Mouse (Mus musculus) left cerebral cortex, adult 11 months (tissue): ENCODE results near the gene Guf1.

Source experiments
- DNase-seq: peaks from one replicate; pipeline ENCODE4 v3.0.0; 2022; ENCODE audit warnings: low spot score

The Guf1 gene

DNA sequence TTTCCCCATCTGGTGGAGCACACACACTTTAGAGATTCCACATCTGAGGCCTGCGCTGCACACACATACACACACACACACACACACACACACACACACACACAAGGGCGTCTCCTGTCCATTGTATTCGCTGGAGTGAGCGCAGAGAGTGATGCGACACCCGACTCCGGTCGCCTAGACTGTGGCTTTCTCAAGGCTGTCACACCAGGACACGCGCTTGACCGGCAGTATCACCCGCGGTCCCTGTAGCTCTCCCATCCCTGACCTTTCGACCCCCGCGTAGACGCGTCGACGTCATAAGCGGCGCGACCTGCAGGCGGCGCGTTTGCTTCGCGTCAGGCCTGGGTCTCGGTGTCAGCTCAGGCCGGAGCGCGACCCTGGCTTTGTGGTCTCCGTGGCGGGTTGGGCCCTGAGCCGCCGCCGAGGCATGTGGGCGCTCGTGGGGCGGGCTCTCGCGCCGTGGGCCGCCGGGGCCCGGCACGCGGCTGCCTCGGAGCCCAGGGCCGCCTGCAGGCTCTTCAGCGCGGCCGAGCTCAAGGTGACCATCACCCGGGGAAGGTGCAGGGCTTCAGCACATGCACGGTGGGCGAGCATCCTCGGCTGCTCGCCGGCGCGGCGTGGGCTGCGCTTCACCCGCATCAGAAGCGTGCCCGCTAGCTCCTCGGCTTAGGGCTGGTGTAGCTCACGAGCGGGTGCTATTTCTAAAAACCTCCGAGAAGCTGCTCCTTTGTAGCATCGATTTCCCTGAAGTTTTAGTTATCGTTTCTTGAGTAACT is at the start of gene Guf1:
Gene Guf1 (plus strand): TSS at position 296 of the 776 bp plus-strand sequence.
- DNase-seq = peak; percentile 90

DNA sequence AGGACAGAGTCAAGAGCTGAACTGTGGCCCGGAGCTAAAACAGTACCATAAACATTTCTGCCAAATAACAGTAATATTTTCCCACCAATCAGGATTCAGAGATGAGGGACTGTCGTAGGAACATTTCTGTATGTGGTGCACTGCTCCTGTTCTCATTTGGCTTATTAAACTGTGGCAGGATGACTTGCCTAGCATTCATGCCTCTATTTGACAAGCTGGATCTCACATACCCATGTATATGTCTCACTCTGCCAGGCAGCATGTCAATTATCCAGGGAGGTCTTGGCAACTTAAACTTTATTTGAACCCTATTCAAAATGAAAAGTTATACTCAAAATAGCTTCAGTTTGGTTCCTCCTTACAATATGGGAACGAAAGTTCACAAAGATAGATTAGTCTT is 49.7 kb upstream of the Guf1 start:
- DNase-seq = no peak

DNA sequence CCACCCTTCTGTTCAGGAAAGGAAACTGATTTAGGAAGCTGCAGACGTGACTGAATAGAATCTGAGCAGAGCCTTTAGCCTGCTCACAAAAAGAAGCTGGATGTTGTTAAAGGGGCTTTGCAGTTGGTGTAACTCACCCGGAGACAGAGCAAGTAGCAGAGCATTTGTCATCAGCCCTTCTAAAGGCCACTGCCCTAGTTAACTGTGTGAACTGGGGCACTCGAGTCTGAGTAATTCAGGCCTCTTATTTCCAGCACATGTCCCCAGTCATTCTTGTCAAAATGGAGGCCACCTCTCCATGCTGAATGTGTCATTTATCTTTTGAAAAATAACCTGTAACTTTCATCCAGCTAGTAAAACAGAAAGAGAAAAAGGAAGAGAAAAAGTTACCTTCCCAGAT is 45.1 kb upstream of the Guf1 start:
- DNase-seq = no peak

DNA sequence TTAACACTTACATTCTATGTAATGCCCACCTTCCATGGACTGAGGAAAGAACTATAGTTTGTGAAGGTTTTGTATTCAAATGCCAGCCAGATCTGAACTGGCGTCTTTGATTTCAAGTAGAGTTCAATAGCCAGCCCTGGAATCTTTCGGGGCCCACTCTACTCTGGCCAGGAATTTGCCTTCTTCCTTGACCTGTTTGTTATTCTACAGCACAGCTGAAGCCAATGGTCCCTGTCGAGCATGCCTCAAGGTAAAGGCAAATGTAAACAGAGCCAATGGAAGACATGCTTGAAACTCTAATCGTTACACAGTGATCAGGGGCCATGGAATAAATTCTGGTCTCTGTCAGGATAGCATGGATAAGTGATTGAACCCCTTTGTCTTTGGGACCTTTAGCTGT is 44.5 kb upstream of the Guf1 start:
- no peak for DNase-seq

DNA sequence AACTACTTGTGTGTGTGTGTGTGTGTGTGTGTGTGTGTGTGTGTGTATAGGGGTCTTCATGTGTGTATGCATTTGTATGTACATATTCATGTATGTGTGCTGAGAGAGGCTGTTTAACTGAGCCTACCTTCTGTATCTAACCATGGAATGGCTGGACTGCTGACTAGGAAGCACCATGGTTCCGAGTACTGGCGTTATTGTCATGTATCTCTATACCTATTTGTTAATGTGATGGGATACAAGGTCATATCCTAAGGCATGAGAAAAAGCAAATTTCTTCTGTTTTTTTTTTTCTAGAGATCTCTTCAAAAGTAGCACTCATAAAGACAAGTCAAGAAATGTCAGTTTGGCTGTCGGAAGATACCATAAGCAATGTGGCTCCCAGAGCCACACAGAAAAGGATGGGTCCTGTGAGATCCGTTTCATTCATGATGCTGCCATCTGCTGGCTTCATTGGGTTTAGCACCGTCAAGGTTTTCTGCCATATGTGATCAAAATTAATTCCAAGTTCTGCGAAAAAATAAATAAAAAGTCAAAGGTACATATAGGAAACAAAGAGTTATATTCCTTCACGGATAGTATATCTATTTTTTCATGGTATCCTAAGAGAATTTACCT is 36.0 kb upstream of the Guf1 start:
- DNase-seq = peak; percentile 39

DNA sequence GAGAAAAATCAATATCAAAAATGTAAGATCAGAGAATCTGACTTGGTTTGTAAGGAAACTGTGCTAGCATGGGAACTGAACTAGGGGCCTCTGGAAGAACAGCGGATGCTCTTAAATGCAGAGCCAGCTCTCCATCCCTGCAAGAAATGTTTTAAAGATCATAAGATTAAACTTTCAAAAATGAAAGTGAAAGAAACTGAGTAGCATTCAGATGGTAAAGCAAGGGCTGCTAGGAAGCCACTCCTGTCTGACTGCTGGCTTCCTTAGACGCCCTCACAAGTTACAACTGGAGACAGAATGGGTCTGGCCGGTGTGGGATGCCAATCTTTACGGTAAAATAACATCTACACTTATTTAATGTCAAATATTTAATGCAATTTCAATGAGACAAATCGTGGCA is 34.7 kb upstream of the Guf1 start:
- no peak for DNase-seq

DNA sequence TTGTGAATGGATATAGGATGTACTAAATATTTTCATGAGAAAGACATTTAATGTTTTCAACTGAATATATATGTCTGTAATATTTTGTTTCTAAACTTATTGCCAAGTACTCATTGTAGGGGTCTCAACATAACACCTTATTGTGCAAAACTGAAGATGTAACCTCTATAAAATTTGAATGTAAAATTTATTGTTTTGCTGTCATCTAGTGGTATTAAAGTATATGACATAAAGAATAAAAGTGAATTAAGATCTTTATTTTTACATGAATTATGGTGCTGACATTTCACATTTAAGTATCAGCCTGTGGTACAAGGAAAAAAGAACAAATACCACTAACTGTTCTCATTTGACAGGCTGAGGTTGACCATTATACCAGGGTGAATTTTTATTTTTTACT is 32.8 kb upstream of the Guf1 start:
- DNase-seq = no peak

DNA sequence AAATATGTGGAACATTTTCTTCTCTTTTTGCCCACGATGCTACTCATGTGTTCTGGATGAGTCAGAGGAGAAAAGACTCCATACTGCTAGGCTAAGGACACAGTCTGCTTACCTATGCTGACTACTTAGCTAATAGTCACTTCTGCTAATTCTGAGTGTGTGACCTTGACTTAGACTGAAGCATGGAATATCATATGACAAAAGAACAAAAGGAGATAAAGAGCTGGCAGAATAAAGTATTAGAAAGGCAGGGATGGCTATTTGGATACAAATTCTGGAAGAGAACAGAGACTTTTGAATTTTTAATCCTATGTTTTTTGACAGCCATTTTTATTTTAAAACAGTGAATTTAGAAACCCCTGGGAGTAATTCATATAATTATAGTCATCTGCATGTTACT is 15.0 kb upstream of the Guf1 start:
- no peak for DNase-seq

DNA sequence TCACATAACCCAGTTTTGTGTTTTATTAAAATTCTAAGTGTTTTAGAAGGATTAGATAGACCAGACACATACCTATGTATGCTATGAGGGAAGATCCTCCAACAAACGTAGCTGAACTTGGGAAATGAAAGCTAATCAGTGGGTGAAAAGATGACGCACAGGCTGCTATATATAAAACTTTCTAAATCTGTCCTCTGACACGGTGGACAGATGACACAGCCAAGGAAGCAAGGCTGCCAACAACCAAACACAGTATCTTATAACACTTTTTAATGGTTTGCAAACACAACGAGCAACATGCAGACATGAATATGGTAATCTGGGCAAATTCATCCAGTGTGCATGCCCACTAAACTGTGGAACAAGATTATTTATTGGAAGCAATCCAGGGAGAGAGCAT is 14.2 kb upstream of the Guf1 start, which contains the start of gene Yipf7:
Gene Yipf7 (minus strand): TSS at position 160 of the 400 bp plus-strand sequence.
- no peak for DNase-seq

DNA sequence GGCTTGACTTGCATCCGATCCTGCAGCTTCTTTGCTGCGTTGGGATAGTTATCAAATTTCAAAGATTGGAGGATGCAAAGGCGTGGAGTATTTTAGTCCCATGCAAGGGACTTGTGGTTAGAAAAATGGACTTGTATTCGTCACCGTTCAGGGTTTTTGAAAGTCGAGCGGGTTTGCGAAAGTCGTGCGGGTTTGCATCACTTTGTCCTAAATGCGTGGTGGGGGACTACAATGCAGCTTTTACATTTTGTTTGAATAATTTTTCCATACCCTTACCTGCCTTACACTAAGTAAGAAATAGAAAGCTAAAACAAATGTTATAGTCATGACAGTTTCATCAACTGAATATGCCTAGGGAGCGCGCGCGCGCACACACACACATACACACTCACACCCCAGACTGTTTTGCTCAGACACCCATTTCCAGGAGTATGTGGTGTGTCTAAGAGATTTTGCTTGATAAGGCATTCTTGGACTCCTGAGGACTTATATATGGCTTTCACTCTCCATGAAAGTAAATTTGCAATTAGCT is 747 bp downstream of the Guf1 start:
- DNase-seq = no peak

DNA sequence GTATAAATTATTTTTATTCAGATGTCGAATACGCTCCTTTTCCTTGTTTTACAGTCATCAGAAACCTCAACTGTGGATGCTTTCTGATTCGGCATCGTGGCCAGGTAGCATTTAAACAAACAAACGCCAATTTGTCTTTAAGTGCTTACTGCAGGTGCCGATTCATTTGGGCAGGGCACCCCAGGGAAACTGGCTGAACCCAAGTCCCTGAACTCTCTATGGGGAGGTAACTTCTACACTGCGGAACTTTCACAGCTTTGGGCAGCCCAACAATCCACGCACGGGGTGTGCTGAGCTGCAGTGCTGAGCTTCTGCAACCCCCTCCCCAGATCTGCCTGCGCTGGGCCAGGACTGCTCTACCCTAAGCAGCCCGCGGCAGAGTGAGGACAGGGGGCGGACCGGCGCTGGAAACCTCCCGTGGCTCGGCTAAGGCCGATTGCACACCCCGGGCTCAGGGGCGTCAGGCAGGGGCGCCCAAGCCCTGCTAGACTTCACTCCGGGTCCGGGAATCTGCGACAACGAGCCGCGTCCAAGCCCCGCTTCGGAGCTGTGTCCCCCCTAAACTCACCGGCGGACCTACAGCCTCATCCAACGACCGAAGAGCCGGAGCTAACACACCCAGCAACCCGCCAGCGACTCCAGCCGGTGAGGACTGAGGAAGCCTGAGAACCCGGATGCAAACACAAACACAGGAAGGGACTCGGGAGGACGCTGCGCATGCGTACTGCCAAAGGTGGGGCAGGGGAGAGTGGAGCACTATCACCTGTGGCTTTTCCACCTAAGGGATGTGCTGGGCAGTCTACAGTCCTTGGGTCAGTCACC is 35.1 kb downstream of the Guf1 start, which contains the start of gene Gnpda2:
Gene Gnpda2 (minus strand): TSS at position 701 of the 822 bp plus-strand sequence.
- DNase-seq = peak; percentile 79

DNA sequence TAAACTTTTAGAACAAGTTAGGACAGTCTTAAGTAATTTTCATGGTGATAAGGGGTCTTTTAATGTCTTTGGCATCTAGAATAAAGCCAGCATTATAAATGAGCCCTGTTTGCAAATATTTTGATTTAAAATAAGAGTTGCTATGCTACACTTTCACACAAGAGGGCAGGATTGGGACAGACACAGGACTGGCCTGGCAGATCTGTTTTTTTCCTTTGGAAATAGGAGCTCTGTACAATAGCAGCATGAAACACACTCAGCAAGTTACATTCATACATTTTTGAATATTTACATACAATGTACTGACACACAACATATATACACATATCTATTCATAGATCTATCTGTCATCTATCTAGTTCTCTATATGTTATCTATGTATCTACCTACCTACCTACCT is 44.3 kb downstream of the Guf1 start:
- no peak for DNase-seq

DNA sequence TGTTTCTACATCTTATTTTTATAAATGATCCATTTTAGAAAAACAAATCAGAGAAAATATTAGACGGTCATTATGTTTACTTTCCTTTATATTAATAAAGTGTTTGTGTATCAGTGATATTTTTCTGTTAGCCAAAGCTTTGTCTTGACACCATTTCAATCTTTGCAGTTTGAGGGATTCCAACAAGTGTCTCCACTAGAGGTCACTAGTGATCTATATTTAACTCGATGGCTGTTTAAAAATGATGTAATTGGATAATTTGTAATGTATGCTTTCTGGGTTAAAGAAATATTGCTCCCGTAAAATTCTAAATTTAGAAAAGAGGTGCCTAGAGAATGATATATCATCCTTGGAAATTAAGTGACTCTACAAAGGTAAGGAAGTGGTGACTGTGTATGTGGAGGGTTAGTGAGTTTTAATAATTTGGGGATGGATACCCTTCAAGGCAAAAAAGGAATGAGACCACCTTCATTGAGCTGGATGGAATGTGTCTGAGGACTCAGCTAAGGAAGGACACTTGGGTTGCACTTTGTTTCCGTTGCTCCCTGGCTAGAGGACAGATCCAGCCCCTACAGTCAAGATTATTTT is 56.6 kb downstream of the Guf1 start:
- peak; percentile 12 for DNase-seq

DNA sequence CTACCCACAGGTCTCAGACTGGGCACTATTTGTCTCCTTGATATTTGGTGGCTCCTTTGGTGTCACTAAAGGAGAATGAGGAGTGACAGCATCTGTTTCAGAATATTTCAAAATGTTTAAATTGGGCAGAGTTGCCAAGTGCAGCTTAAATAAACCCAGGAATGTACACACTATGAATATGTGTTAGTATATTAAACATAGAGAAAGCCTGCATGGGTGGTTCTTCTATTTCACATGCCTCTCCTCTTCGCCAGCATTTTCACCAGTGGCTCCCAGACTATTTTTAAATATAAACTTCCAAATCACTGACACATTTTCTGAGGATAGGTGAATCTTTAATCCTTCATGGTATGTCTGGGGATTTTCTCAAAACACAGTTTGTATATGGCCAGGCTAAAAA is 64.2 kb downstream of the Guf1 start:
- DNase-seq = no peak
